Mouse (Mus musculus) MEL (cell line): ENCODE results near the gene Cdh24.
A peak's percentile ranks its signal among the peaks of the same experiment; 100 is the strongest.

Experiments used
- CHD1 ChIP-seq: IDR thresholded peaks from 2 replicates; pipeline ENCODE4 v1.6.1; 2012; ENCODE audit warnings: low read depth, mild to moderate bottlenecking, inconsistent platforms, low read length, improper control_type of control experiment
- CHD2 ChIP-seq: IDR thresholded peaks from 2 replicates; pipeline ENCODE4 v1.6.1; 2011; ENCODE audit warnings: low read length, improper control_type of control experiment
- CTCF ChIP-seq, 3 experiments: IDR thresholded peaks in 2 of 3; conservative IDR thresholded peaks in 1 of 3; 2 replicates each; pipeline ENCODE4 v1.5.1; 2011 to 2012; ENCODE audit warnings: low read length in 3 of 3, low read depth in 2 of 3, mild to moderate bottlenecking in 2 of 3, improper control_type of control experiment in 1 of 3, inconsistent platforms in 1 of 3, mixed read lengths in 1 of 3, moderate library complexity in 1 of 3; ENCODE audit not compliant: control insufficient read depth in 1 of 3, insufficient read depth in 1 of 3, poor library complexity in 1 of 3, severe bottlenecking in 1 of 3
- EP300 ChIP-seq, 2 experiments: IDR thresholded peaks; 2 replicates each; pipeline ENCODE4 v1.6.1; 2011; ENCODE audit warnings: improper control_type of control experiment in 2 of 2, low read length in 2 of 2, low read depth in 1 of 2, mild to moderate bottlenecking in 1 of 2
- HCFC1 ChIP-seq: IDR thresholded peaks from 2 replicates; pipeline ENCODE4 v1.6.1; 2012; ENCODE audit warnings: low read depth, mild to moderate bottlenecking, inconsistent platforms, low read length, improper control_type of control experiment, moderate library complexity
- KAT2A ChIP-seq: conservative IDR thresholded peaks from 2 replicates; pipeline ENCODE4 v1.6.1; 2012; ENCODE audit warnings: low read depth, low read length, improper control_type of control experiment, inconsistent platforms
- NELFE ChIP-seq: IDR thresholded peaks from 2 replicates; pipeline ENCODE4 v1.6.1; 2011; ENCODE audit warnings: low read depth, low read length, improper control_type of control experiment
- NRF1 ChIP-seq: IDR thresholded peaks from 2 replicates; pipeline ENCODE4 v1.6.1; 2014; ENCODE audit warnings: low read depth, mild to moderate bottlenecking, inconsistent platforms, low read length, improper control_type of control experiment, moderate library complexity; ENCODE audit not compliant: poor library complexity, insufficient read depth, severe bottlenecking
- POLR2A ChIP-seq, 2 experiments: IDR thresholded peaks; 2 replicates each; pipeline ENCODE4 v1.6.1; 2011 to 2012; ENCODE audit warnings: low read length in 2 of 2, mild to moderate bottlenecking in 2 of 2, control low read depth in 1 of 2, improper control_type of control experiment in 1 of 2, low read depth in 1 of 2, moderate library complexity in 1 of 2; ENCODE audit not compliant: control insufficient read depth in 1 of 2, insufficient read depth in 1 of 2, poor library complexity in 1 of 2
- TCF12 ChIP-seq: IDR thresholded peaks from 2 replicates; pipeline ENCODE4 v1.6.1; 2014; ENCODE audit warnings: low read depth, mild to moderate bottlenecking, inconsistent platforms, low read length, improper control_type of control experiment, moderate library complexity
- USF1 ChIP-seq: IDR thresholded peaks from 2 replicates; pipeline ENCODE4 v1.6.1; 2014; ENCODE audit warnings: low read depth, mild to moderate bottlenecking, inconsistent platforms, low read length, improper control_type of control experiment, moderate library complexity
- USF2 ChIP-seq, 2 experiments: IDR thresholded peaks; 2 replicates each; pipeline ENCODE4 v1.6.1; 2011 to 2012; ENCODE audit warnings: improper control_type of control experiment in 2 of 2, low read length in 2 of 2, borderline replicate concordance in 1 of 2, inconsistent platforms in 1 of 2, low read depth in 1 of 2, mild to moderate bottlenecking in 1 of 2; ENCODE audit not compliant: insufficient read depth in 1 of 2
- ZC3H11A ChIP-seq: IDR thresholded peaks from 2 replicates; pipeline ENCODE4 v1.6.1; 2012; ENCODE audit warnings: low read depth, mild to moderate bottlenecking, inconsistent platforms, low read length, improper control_type of control experiment
- ZNF384 ChIP-seq: IDR thresholded peaks from 2 replicates; pipeline ENCODE4 v1.6.1; 2012; ENCODE audit warnings: low read depth, mild to moderate bottlenecking, inconsistent platforms, low read length, improper control_type of control experiment

- TF ChIP-seq CTCF (IDR thresholded peaks at IDR 0.05 in 2 of 3, conservative IDR thresholded peaks at IDR 0.05 in 1 of 3; ENCODE audit: control insufficient read depth in 1 of 3, insufficient read depth in 1 of 3, low read depth in 2 of 3, low read length in 3 of 3, poor library complexity in 1 of 3, severe bottlenecking in 1 of 3) (peak; percentile 41 to 57 (median 46); a peak in 5 of 6 replicates), ZNF384 (no peak), POLR2A (IDR thresholded peaks at IDR 0.05; ENCODE audit: control insufficient read depth in 1 of 2, insufficient read depth in 1 of 2, low read depth in 1 of 2, low read length in 2 of 2, poor library complexity in 1 of 2) (no peak), CHD1 (no peak), USF1 (no peak), ZC3H11A (peak; percentile 27), NRF1 (no peak), EP300 (IDR thresholded peaks at IDR 0.05; ENCODE audit: low read depth in 1 of 2, low read length in 2 of 2) (no peak), KAT2A (no peak), HCFC1 (no peak), USF2 (IDR thresholded peaks at IDR 0.05; ENCODE audit: borderline replicate concordance in 1 of 2, insufficient read depth in 1 of 2, low read depth in 1 of 2, low read length in 2 of 2) (no peak), TCF12 (no peak), CHD2 (no peak), NELFE (no peak)
Measured at GRCm38 (mm10) chr14:54597084-54597483, 44.1 kb downstream of the Cdh24 start.
